Mouse (Mus musculus): ENCODE measurements around the gene Dazap1.

Dazap1 gene

GRCm38 (mm10) chr10:80248971-80249640 lies 12.2 kb upstream of the Dazap1 start, which contains the start of gene Ndufs7:
Gene Ndufs7 (plus strand): TSS chr10:80249121.
- DNase-seq (ENCODE audit: low spot score), result peak; percentile 98

- no peak for DNase-seq (ENCODE audit: low spot score)
These were observed 11.2 kb upstream of the Dazap1 start for GRCm38 (mm10) chr10:80250059-80250458.

GRCm38 (mm10) chr10:80250573-80250972 lies 10.7 kb upstream of the Dazap1 start:
- DNase-seq (ENCODE audit: low spot score), result no peak

- no peak for DNase-seq (ENCODE audit: low spot score)
These were observed 9.3 kb upstream of the Dazap1 start for GRCm38 (mm10) chr10:80252011-80252410.

GRCm38 (mm10) chr10:80252493-80253274 lies 8.6 kb upstream of the Dazap1 start:
- no peak for DNase-seq (ENCODE audit: low spot score)

- no peak for DNase-seq (ENCODE audit: low spot score)
These were observed 7.7 kb upstream of the Dazap1 start for GRCm38 (mm10) chr10:80253551-80253950.

- no peak for DNase-seq (ENCODE audit: low spot score)
These were observed 6.7 kb upstream of the Dazap1 start for GRCm38 (mm10) chr10:80254331-80255297.

- DNase-seq (ENCODE audit: low spot score), result no peak
These were observed 5.3 kb upstream of the Dazap1 start for GRCm38 (mm10) chr10:80255881-80256535.

- no peak for DNase-seq (ENCODE audit: low spot score)
These were observed 3.4 kb upstream of the Dazap1 start for GRCm38 (mm10) chr10:80257936-80258335.

- DNase-seq (ENCODE audit: low spot score), result no peak
These were observed 2.4 kb upstream of the Dazap1 start for GRCm38 (mm10) chr10:80258752-80259462.

GRCm38 (mm10) chr10:80259463-80259805 lies 1.9 kb upstream of the Dazap1 start:
- no peak for DNase-seq (ENCODE audit: low spot score)

GRCm38 (mm10) chr10:80259861-80260641 lies 1.2 kb upstream of the Dazap1 start:
- no peak for DNase-seq (ENCODE audit: low spot score)

- DNase-seq (ENCODE audit: low spot score), result peak; percentile 90
These were observed 291 bp downstream of the Dazap1 start for GRCm38 (mm10) chr10:80261585-80261968.

GRCm38 (mm10) chr10:80262169-80262568 lies 883 bp downstream of the Dazap1 start:
- no peak for DNase-seq (ENCODE audit: low spot score)

- DNase-seq (ENCODE audit: low spot score), result no peak
These were observed 1.6 kb downstream of the Dazap1 start for GRCm38 (mm10) chr10:80262776-80263365.

- peak; percentile 97 for DNase-seq (ENCODE audit: low spot score)
These were observed 3.3 kb downstream of the Dazap1 start for GRCm38 (mm10) chr10:80264341-80265148.

- DNase-seq (ENCODE audit: low spot score), result no peak
These were observed 3.8 kb downstream of the Dazap1 start for GRCm38 (mm10) chr10:80265149-80265486.

GRCm38 (mm10) chr10:80270099-80270498 lies 8.8 kb downstream of the Dazap1 start:
- DNase-seq (ENCODE audit: low spot score), result no peak

- DNase-seq (ENCODE audit: low spot score), result no peak
These were observed 9.5 kb downstream of the Dazap1 start for GRCm38 (mm10) chr10:80270734-80271181.

All from layer of hippocampus, adult 9-10 months (tissue).